Mouse (Mus musculus) small intestine, adult 2 months (tissue): ENCODE measurements around the gene Vcam1. TPM values are rescaled to one million over a fixed set of nuclear protein-coding genes. Genes with fewer than 3 reads are reported as not detected.

Experiments used
- H3K27ac ChIP-seq: fragments of 200-500 bp; 2 replicates; pipeline ENCODE4 v1.5.1; 2012; ENCODE audit warnings: low read depth, low read length, control low read depth, inconsistent platforms; ENCODE audit not compliant: insufficient read depth
- H3K27me3 ChIP-seq: fragments of 200-500 bp; 2 replicates; pipeline ENCODE4 v1.6.1; 2012; ENCODE audit warnings: mild to moderate bottlenecking, moderate library complexity, low read length, inconsistent platforms; ENCODE audit not compliant: control insufficient read depth, insufficient read depth
- H3K36me3 ChIP-seq: fragments of 200-500 bp; 2 replicates; pipeline ENCODE4 v1.6.1; 2012; ENCODE audit warnings: mild to moderate bottlenecking, low read length, control low read depth, inconsistent platforms; ENCODE audit not compliant: control insufficient read depth, insufficient read depth
- H3K4me1 ChIP-seq: fragments of 200-500 bp; 2 replicates; pipeline ENCODE4 v1.6.1; 2012; ENCODE audit warnings: low read length, inconsistent platforms, mixed read lengths; ENCODE audit not compliant: control insufficient read depth, insufficient read depth, insufficient read length
- H3K4me3 ChIP-seq: fragments of 200-500 bp; 2 replicates; pipeline ENCODE4 v1.5.1; 2012; ENCODE audit warnings: low read depth, mild to moderate bottlenecking, control low read depth, inconsistent platforms, low read length, moderate library complexity
- CTCF ChIP-seq: fragments of 200-500 bp; IDR thresholded peaks from 2 replicates; pipeline ENCODE4 v1.5.1; 2012; ENCODE audit warnings: low read depth, mild to moderate bottlenecking, control low read depth, inconsistent platforms, low read length, moderate library complexity, mixed read lengths; ENCODE audit not compliant: insufficient replicate concordance, insufficient read length; ENCODE audit errors: extremely low read depth
- POLR2A ChIP-seq: fragments of 200-500 bp; IDR thresholded peaks from 2 replicates; pipeline ENCODE4 v1.6.1; 2012; ENCODE audit warnings: low read depth, mild to moderate bottlenecking, control low read depth, inconsistent platforms, low read length, moderate library complexity
- WGBS: fragments of 180-500 bp; shearing (Covaris S2); methylation state at CpG from one replicate; pipeline ENCODE4 v1.1.7; 2018; 5-methylcytosine and 5-hydroxymethylcytosine counted together
- polyA plus RNA-seq: library from polyadenylated mRNA; depleted of rRNA; stranded (reverse); fragments of >200 nt; gene quantifications from 2 replicates; pipeline ENCODE4 v1.2.3, GENCODE M21; 2012; rRNA removed

Gene Vcam1
- polyA plus RNA-seq = 1.0 and 1.1 TPM in 2 replicates

GRCm38 (mm10) chr3:116129259-116129738, at the start of gene Vcam1:
Gene Vcam1, minus strand, starts transcription at chr3:116129688.
- 13% methylated on average over 9 of the region's 9 CpGs for WGBS
- no peak within 1 kb of the TSS for H3K27ac ChIP-seq
- no peaks in the 10 kb centered on the region for H3K36me3 ChIP-seq
- H3K4me1 ChIP-seq = no peaks in the 10 kb centered on the region
- H3K27me3 ChIP-seq = no peaks in the 10 kb centered on the region
- H3K4me3 ChIP-seq = peak within 1 kb of the TSS; percentile 60
- TF ChIP-seq CTCF (no peak), POLR2A (no peak)

GRCm38 (mm10) chr3:116175106-116175505, 45.6 kb upstream of the Vcam1 start:
- TF ChIP-seq POLR2A (no peak), CTCF (no peak)
- Histone ChIP-seq H3K4me1 (no peaks in the 10 kb centered on the region), H3K27me3 (no peaks in the 10 kb centered on the region), H3K27ac (no peak overlapping the region), H3K4me3 (no peak overlapping the region), H3K36me3 (no peaks in the 10 kb centered on the region)
- 88% methylated on average over 6 of the region's 6 CpGs for WGBS

- 73% methylated on average over 5 of the region's 5 CpGs for WGBS
- Histone ChIP-seq H3K4me3 (no peak overlapping the region), H3K27me3 (no peaks in the 10 kb centered on the region), H3K36me3 (no peaks in the 10 kb centered on the region), H3K4me1 (no peaks in the 10 kb centered on the region), H3K27ac (no peak overlapping the region)
- TF ChIP-seq CTCF = no peak
- no peak for TF ChIP-seq POLR2A
These were observed 42.0 kb upstream of the Vcam1 start for GRCm38 (mm10) chr3:116171461-116171860.

DNA sequence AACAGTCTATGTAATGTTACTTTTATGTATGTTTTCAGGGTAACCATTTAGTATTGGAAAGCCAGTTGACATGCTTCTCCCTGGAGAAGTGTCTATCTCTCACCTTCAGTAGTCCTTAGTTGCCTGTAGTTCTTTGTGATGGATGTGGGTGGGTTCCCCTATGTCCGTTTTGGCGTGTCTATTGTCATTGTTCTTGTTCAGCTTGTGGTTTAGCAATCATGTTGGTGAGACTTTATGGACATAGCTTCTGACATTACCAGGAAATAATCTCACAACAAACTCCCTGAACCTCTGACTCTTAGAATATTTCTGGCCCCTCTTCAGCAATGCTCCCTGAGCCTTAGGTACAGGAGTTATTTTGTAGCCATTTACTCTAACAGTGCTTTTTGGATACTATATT, 38.6 kb upstream of the Vcam1 start:
- Histone ChIP-seq H3K4me1 (no peaks in the 10 kb centered on the region), H3K4me3 (no peak overlapping the region), H3K27ac (no peak overlapping the region), H3K27me3 (no peaks in the 10 kb centered on the region), H3K36me3 (no peaks in the 10 kb centered on the region)
- 66% methylated on average over 2 of the region's 2 CpGs for WGBS
- TF ChIP-seq CTCF (no peak), POLR2A (no peak)

GRCm38 (mm10) chr3:116166296-116166695, 36.8 kb upstream of the Vcam1 start:
- WGBS = 71% methylated on average over 8 of the region's 8 CpGs
- no peaks in the 10 kb centered on the region for H3K27me3 ChIP-seq
- H3K4me3 ChIP-seq = no peak overlapping the region
- H3K4me1 ChIP-seq = no peaks in the 10 kb centered on the region
- no peaks in the 10 kb centered on the region for H3K36me3 ChIP-seq
- H3K27ac ChIP-seq = no peak overlapping the region
- no peak for TF ChIP-seq CTCF
- no peak for TF ChIP-seq POLR2A

DNA sequence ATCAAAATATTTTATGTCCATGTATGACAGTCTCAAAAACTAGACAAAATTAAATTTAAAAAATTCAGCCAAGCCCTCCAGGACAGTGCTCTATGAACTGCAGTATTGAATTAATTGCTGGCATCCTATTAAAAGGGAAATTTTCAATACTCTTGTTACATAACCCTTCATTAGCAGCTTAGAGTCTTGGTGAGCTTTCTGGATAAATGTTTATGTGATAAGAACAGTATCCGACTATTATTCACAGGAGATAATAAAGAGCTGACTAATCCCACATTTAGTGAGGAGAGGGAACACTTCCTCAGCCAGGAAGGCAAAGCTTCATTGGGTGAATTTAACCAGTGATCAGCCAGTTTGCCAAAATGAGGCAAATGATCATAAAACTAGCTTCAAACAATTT, 35.5 kb upstream of the Vcam1 start:
- TF ChIP-seq POLR2A (no peak), CTCF (no peak)
- no peak overlapping the region for H3K4me3 ChIP-seq
- H3K27me3 ChIP-seq = no peaks in the 10 kb centered on the region
- WGBS = 27% methylated on average over 1 of the region's 1 CpGs
- no peaks in the 10 kb centered on the region for H3K36me3 ChIP-seq
- H3K4me1 ChIP-seq = no peaks in the 10 kb centered on the region
- H3K27ac ChIP-seq = no peak overlapping the region

GRCm38 (mm10) chr3:116163517-116163916, 34.0 kb upstream of the Vcam1 start:
- no peaks in the 10 kb centered on the region for H3K36me3 ChIP-seq
- no peak overlapping the region for H3K4me3 ChIP-seq
- H3K27me3 ChIP-seq = no peaks in the 10 kb centered on the region
- 77% methylated on average over 5 of the region's 5 CpGs for WGBS
- no peaks in the 10 kb centered on the region for H3K4me1 ChIP-seq
- H3K27ac ChIP-seq = no peak overlapping the region
- no peak for TF ChIP-seq POLR2A
- no peak for TF ChIP-seq CTCF
